Mouse (Mus musculus) monocyte, adult 2 months (primary cell): ENCODE measurements around the gene Wdr1.
A peak's percentile ranks its signal among the peaks of the same experiment; 100 is the strongest.
"Not testable (repeated sequence)": the region's sequence is repeated elsewhere in the genome, so short reads cannot be mapped to it uniquely, and the experiment has no call there.

Experiments used
- DNase-seq, 2 experiments: peaks; one replicate each; pipeline ENCODE4 v3.0.0; 2022; ENCODE audit warnings: low spot score in 2 of 2, low read depth in 1 of 2

Gene Wdr1

GRCm38 (mm10) chr5:38496491-38497057 is 66.4 kb downstream of the Wdr1 start:
- DNase-seq: no peak

GRCm38 (mm10) chr5:38493890-38494289 is 69.1 kb downstream of the Wdr1 start:
- DNase-seq: no peak

DNA sequence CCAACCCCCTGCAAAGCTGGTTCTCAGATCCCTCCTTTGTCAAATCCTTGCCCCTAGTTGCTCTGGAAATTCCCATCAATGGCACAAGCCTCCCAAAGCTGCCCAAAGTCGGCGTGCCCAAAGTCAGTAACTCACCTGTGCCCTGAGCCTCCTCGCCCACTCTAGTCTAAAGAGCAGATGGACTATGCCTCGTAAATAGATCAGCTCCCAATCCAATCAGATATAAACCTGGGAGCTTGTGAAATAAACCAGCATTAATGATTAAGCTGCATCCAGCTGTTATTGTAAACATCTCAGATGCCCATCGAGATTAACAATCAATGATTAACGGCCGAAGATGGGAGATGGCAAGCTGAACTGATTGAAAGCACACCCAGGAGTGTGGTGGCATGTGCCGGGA is 71.3 kb downstream of the Wdr1 start:
- DNase-seq: no peak

DNA sequence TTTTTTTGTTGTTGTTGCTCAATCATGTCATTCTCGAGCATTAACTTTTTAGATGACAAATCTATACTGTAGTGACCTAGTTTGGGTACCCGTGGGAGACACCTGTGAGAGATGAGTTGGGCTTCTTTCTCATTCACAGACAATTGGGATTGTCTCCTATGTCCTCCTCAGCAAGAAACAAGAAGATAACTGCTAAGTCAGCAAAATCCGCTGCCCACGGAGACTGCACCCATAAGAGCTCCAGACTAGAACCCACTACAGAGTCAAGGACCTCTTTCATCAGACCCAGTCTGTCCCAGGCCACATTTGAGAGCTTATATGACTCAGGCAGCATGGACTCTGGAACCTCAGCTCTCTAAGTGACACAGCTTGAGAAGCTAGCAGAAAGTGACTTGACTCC is 73.3 kb downstream of the Wdr1 start:
- no peak for DNase-seq

DNA sequence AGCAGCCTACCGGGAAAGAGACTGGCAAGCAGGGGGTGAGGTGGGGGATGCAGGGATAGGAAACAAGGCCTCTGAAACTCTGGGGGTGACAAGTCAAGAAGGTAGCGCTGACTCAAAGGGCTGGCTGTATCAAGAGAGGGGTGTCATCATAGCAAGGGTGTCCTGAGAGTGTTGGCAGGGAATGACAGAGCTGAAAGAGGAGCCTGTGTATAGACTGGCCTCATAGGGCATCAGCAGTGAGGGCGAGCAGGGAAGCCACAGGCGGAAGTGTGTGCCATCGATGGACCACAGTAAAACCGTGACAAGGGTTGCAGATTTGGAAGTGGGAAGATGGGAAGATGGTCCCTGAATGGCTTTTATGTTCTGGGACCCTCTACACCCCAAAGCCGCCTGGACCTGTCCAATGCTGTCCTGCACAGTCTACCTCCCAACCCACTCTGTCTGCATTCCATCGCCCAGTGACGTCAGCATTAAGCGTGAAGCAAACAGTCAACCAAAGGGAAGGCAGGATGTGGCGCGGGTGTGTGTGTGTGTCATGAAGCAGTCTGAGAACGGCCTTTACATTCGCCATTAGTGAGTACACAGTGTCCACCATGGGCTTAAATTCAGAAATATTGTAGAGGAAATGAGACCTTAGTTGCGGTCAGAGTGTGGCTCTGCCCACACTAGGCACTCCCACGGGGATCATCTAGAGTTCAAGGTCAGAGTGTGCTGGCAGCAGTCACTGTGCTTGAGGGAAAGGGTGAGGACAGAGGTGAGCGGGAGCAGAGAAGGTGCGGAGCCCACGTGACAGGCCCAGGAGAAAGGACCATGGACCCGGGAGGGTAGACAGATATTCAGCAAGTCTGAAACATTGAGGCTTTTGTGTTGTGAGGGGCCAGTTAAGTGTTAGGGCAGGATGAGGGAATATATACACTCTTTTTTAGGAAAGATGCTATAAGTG is 74.1 kb downstream of the Wdr1 start:
- no peak for DNase-seq

- DNase-seq: no peak
Measured at GRCm38 (mm10) chr5:38488026-38488425, 75.0 kb downstream of the Wdr1 start.

- no peak for DNase-seq
Measured at GRCm38 (mm10) chr5:38487247-38487646, 75.8 kb downstream of the Wdr1 start.

DNA sequence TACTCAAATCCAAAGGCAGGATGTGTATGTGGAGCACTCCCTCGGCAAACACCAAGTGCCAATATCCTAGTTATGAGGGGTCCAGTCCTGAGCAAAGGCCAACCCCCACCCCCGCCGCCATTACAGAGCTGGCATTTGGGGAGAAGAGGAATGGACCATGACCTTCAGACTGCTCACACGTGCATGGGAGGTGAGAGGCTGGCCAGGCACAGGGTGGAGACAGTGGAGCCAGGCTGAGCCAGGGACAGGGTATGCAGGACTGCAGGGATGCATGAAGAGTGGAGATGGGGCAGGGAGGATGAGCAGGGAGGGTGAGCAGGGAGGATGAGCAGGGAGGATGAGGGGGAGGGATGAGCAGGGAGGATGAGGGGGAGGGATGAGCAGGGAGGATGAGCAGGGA is 77.1 kb downstream of the Wdr1 start:
- DNase-seq: no peak

- no peak for DNase-seq
Measured at GRCm38 (mm10) chr5:38483518-38484110, 79.4 kb downstream of the Wdr1 start.

GRCm38 (mm10) chr5:38480822-38481707 is 82.0 kb downstream of the Wdr1 start:
- DNase-seq: no peak

- peak in 1 of 2 experiments; percentile 18 for DNase-seq
Measured at GRCm38 (mm10) chr5:38479908-38480725, 82.9 kb downstream of the Wdr1 start.

- not testable (repeated sequence) for DNase-seq
Measured at GRCm38 (mm10) chr5:38479545-38479907, 83.5 kb downstream of the Wdr1 start.

GRCm38 (mm10) chr5:38479027-38479426 is 84.0 kb downstream of the Wdr1 start:
- DNase-seq: no peak

GRCm38 (mm10) chr5:38477731-38478445 is 85.1 kb downstream of the Wdr1 start:
- no peak for DNase-seq

- no peak for DNase-seq
Measured at GRCm38 (mm10) chr5:38476861-38477565, 86.0 kb downstream of the Wdr1 start.
